Mouse (Mus musculus): Measurements from ENCODE around the gene Mlh3.

Gene Mlh3

GRCm38 (mm10) chr12:85227227-85227626 is 43.2 kb downstream of the Mlh3 start:
- DNase-seq, result no peak

GRCm38 (mm10) chr12:85219905-85220290 is 50.5 kb downstream of the Mlh3 start:
- DNase-seq, result peak; percentile 46

GRCm38 (mm10) chr12:85219236-85219904 is 51.0 kb downstream of the Mlh3 start, which contains the start of gene Eif2b2:
Eif2b2 (plus strand) TSS chr12:85219481.
- peak; percentile 93 for DNase-seq

- DNase-seq, result no peak
These were observed 52.6 kb downstream of the Mlh3 start for GRCm38 (mm10) chr12:85217733-85218310.

GRCm38 (mm10) chr12:85215031-85215430 is 55.4 kb downstream of the Mlh3 start:
- no peak for DNase-seq

DNA sequence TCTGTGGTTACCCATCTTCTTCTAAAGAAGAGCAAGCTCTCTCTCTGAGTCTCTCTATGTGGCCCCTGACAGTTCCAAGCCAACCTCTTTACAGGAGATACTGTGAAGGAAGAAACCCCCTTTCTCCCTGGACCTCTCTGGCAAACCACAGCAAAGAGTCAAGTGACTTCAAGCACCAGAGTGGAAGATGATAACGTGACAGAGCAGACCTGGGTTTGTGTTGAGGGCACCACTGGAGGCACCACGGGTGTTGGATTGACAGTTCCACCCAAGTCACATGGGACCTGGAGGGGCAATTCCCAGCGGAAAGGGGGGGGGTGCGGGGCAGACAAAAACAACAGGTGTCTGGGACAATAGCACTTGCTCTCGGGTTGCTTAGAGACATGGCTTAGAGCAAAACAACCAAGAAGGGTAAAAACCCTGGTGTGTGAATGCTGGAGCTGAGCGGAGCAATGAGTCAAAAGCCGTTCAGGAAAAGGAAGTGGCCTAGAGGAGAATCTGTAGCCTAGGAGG is 61.7 kb downstream of the Mlh3 start:
- peak; percentile 21 for DNase-seq

DNA sequence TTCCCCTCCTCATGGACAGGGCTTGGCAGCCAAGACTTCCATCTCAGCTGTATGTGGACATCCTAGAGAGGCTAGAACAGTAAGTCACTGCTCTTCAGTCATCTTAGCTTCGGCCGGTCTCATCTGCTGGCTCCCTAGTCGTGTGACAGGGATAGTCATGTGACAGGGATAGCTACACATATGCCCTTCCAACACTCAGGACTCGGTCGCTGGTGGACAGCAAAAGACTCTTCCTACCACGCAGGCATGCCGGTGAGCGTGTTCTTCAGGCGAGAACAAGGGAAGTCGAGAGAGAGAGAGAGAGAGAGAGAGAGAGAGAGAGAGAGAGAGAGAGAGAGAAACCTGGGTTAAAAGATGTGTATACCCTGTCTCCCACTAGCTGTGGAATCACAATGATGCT is 65.0 kb downstream of the Mlh3 start:
- no peak for DNase-seq

DNA sequence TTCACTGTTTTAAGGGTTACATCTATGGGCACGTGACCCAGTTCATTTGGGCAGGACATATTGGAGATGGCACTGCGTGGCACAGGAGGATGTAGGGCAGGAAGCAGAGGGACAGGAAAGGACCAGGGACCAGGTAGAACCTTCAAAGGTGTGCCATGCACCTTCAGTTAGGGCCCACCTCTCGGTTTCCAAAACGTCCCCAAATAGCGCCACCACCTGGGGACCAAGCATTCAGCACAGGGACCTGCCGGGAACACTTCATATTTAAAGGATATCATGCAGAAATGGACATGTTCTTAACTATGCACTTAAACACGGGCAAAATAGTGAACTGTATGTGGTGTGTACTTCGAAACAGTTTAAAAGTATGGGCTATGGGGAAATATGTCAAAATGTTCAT is 66.3 kb downstream of the Mlh3 start:
- DNase-seq, result no peak

DNA sequence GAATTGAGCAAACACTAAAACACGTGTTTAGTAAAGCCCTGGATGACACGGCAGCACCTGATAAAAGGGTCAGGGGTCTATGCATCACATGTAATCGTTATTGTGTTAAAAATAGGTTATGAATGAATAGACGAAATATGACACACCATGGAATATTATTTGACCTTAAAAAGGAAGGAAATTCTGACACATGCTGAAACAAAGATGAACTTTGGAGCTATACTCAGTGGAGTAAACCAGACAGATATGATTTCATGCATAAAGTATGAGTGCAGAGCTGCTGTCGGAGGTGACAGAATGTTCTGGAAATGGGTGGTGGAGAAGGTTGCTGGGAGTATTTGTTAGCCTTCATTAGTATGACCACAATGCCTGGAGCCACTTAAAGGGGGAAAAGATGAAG is 66.7 kb downstream of the Mlh3 start:
- DNase-seq, result no peak

DNA sequence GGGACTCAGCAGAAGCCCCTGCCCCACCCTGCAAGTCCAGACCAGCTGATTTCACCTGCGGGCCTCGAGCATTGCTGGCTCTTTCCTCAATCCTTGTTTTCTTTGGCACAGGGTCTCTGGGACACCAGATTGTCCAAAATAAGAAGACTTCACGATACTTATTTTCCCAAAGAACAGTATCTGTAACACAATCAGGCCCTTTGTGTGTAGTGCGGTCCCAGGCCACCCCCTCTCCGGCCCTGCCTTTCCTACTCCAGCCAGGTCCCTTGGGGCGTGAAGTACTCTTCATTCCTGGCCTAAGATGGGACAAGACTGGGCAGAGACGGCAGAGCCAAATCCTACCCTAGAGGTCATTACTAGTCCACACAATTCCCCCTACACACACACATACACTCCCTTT is 68.2 kb downstream of the Mlh3 start:
- DNase-seq, result no peak

DNA sequence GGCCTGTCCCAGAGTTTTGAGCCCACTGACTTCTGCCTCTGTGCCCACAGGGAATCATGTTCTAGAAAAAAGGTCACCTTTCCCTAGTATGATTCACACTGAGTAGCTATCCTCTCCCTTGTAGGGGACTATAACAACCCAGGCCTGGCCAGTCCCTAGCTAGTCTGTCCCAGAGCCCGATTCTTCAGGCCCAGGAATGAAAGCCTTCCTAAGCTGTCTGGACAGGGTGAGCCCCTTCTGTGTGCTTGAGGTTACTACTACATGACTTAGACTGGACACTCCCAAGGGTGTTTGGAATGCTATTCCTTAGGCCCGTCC is 68.6 kb downstream of the Mlh3 start:
- no peak for DNase-seq

DNA sequence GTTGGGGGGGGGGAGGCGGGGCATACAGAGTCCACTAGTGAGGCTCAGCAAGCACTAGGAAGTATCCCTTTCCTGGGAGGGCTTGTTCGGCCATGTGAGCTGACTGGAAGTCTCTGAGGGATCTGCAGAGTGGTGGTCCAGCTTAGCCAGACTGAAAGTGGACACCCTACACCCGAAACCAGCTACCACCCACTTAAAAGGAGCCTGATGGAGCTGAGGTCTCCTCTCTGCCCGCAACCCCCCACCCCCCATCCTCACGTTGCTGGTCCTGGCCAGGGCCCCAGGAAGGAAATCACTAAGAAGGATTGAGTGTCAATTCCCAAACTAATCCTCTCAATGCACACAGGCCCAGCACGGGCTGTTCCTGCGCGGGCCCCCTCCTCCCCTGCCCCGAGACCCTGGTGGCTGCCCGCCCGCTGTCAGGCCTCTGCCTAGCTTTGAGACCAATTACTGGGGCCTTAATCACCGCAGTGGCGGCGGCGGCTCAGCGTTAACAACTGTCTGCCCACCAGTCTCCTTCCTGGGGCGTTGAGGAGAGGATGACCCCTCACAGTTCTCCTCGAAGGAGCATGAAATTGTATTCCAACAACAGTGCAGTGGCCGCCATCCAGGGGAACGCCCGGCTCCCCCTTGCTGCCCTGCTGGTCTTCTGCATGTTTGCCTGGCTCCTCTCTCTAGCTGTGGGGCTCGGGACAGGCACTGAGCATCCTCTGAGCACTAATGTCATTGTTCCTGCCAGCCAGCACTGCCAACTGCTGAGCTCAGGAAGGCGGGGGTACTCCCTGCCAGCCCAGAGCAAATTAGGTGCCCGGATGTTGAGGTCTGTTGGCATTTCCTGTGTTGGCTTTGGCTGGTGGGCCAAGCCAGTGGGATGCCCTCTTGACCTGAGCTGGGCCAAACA is 69.2 kb downstream of the Mlh3 start:
- no peak for DNase-seq

- no peak for DNase-seq
These were observed 70.4 kb downstream of the Mlh3 start for GRCm38 (mm10) chr12:85199954-85200353.

DNA sequence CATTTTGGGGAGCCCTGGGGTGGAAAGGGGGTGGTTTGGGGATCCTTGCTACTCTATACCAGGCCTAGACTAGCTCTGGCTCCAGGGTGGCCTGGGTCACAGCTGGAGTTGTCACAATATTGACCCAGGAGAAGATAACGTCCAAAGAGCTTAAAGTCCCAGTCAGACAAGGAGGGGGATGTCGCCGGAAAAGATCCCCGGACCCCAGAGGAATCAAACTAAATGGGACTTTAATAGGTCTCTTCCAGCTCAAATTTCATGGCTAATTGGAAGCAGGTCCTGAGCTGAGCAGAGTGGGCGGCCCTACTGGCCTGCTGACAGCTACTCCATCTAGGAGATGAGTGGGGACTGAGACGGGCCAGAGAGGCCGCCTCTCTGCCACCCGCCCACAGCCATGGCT is 72.5 kb downstream of the Mlh3 start:
- no peak for DNase-seq

DNA sequence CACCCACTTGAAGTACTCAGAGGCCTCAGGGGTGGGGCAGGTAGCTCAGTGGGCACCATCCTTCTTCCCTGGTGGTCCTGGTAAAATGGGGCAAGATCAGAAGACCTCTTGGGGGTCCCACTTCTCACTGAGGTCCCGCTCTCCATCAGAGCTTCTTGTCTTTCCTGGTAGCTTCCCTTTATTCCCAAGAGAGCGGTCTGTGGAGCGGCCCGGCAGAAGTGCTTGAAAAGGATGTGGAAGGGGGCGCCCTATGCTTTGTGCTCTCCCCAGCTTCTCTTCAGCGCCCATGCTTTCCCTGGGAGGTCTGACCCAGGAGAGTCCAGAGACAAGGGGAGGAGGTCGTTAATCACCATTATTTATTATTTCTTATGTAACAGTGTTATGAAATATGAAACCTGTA is 73.0 kb downstream of the Mlh3 start:
- no peak for DNase-seq

DNA sequence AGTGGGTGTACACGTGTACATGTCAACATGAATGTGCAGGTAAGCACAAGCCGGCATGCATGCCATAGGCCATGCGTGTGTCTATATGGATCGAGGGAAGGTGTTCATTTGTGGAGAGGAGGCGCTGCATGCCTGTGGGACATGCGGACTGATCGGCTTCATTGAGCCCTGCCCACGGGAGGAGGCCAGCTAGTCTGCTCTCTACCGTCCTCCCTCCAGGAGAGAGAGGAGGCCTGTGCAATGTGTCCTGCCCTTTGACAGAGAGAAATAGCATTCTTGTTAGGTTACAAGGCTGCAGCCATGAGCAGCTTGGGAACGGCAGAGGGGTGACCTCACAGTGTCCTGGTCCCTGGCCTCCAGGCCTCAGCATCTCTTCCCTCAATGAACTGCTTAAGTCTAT is 74.2 kb downstream of the Mlh3 start:
- DNase-seq, result no peak

- no peak for DNase-seq
These were observed 75.3 kb downstream of the Mlh3 start for GRCm38 (mm10) chr12:85195086-85195485.

DNA sequence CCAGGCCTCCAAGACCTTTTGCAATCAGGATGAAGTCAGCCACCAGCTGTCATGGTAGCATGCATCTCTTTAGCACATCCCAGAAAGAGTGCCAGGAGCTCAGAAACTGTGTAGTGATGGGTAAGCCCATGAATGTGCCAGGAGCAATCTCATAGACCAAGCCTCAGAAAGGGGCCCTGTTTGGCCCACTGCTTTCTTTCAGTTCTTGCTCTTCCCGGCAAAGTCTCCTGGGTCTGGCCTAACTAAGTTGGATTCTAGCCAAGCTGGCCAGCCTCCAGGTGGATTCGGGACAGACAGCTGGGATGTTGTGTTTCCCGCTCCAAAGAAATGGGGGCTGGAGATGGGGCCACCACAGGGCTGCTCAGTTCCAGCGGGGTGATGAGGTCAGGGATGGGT is 75.8 kb downstream of the Mlh3 start:
- no peak for DNase-seq

- no peak for DNase-seq
These were observed 76.3 kb downstream of the Mlh3 start for GRCm38 (mm10) chr12:85193923-85194622.

DNA sequence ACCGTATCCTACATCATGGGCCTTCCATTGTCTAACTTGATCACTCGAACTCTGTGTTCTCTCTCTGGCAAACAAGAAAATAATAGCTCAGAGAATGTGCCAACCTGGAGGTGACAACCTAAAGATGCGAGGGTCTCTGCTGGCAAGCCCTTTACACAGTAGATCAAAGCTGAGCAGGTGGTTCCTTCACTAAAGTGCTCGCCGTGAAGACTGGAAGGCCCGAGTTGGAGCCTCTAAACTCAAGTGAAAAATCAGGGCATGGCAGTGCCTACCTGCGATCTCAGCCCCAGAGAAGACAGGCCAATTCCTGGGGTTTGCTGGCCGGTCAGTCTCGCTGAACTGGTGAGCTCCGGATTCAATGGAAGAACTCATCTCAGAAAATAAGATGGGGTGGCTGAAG is 77.3 kb downstream of the Mlh3 start:
- DNase-seq, result no peak

DNA sequence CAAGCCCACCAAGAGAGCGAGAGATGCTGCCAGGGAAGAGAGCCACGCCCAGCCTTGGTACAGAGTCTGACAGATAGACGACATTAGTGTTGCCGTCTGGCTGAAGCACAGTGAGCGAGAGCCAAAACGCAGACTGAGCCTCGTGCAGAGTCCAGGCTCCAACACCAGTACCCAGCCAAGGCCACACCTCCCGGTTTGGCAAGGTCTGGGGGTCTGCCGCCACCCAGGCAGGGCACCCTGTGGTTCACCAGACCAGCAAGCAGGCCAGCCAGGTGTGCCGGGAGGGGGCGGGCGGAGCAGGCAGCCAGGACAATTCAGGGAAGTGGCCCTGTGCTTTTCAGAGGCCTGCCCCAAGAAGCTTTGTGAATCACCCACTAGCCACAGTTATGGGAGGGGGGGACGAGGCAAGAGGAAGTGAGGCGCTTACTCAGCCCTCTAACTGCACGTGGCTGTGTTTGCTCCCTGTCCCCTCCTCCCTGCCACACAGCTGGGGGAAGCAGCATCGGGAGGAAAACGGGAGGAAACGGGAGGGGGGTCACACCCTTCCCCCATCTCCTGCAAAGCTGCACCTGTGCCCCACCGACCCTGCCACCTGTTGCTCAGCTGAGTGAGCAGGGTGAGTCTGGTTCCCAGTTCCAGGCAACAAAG is 77.8 kb downstream of the Mlh3 start:
- DNase-seq, result peak; percentile 78

DNA sequence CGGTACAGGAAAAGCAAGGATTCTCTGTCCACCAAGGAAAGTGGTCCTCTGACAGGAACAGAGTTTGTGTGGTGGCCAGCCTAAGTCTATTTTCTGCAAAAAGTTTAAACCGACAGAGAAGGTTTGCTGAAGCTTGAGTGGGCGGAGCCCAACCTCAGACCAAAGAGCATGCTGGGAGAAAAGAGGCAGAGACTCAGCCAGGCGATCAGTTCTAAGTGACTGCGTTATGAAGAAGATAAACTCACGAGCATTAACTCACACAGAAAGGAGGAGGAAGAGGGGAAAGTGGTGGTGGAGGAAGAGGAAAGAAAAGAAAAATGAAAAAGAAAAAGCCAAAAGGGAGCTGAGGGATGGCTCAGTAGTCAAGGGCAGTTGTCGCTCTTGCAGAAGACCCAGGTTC is 80.1 kb downstream of the Mlh3 start:
- DNase-seq, result no peak

DNA sequence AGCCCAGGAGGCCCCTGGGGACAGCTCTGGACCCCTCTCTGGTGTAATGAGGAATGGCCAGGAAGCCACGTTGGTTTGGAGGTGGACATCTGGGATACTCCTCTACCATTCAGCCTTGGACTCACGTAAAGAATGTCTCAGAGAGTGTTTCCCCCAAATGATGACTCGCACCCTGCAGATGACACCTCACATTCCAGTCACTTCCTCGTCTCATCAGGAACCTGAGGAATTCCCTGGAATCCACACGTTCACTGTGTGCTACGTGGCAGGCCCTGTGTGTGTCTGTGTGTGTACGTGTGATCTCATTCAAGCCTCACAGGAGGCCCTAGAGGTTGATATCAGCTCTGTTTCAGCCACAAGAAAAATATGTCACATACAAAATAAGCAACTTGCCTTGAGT is 84.0 kb downstream of the Mlh3 start:
- no peak for DNase-seq
